Mouse (Mus musculus) heart, adult 2 months (tissue): Measurements from ENCODE around the gene Ammecr1.

Experiments
- CTCF ChIP-seq: fragments of 200-600 bp; IDR thresholded peaks from 2 replicates; pipeline ENCODE4 v1.8.1; 2022; ENCODE audit warnings: antibody characterized with exemption, mild to moderate bottlenecking, moderate library complexity
- EP300 ChIP-seq: fragments of 200-500 bp; IDR thresholded peaks from 2 replicates; pipeline ENCODE4 v1.6.1; 2011; ENCODE audit warnings: low read depth, low read length, control low read depth; ENCODE audit not compliant: insufficient read depth
- POLR2A ChIP-seq: fragments of 200-500 bp; IDR thresholded peaks from 2 replicates; pipeline ENCODE4 v1.6.1; 2011; ENCODE audit warnings: mild to moderate bottlenecking, low read depth, low read length, control low read depth; ENCODE audit not compliant: insufficient read depth

- TF ChIP-seq CTCF (no peak), POLR2A (no peak), EP300 (no peak)
These were observed 49.8 kb downstream of the Ammecr1 start for GRCm38 (mm10) chrX:142916719-142917118.
